Mouse (Mus musculus): ENCODE results near the gene Ank3. TPM values are rescaled to one million over a fixed set of nuclear protein-coding genes. Genes with fewer than 3 reads are reported as not detected.
"Not testable (repeated sequence)": the region's sequence is repeated elsewhere in the genome, so short reads cannot be mapped to it uniquely, and the experiment has no call there.

The Ank3 gene
- polyA plus RNA-seq, 2 experiments from 2014 or later = 0.05 to 1.3 TPM

DNA sequence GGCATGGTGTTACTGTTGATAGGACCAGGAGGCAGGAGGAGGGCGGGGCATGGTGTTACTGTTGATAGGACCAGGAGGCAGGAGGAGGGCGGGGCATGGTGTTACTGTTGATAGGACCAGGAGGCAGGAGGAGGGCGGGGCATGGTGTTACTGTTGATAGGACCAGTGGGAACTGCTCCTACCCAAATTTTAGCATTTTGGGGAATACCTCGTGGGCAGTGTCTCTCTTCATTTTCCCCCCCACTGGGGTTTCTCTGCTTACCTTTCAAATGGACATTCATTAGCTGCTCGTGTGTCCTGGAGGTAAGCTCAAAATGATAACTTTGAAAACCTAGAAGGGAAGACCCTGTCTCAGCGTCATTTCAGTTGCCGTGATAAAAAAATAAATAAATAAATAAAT is 512.2 kb downstream of the Ank3 start:
- not testable (repeated sequence) for ATAC-seq

DNA sequence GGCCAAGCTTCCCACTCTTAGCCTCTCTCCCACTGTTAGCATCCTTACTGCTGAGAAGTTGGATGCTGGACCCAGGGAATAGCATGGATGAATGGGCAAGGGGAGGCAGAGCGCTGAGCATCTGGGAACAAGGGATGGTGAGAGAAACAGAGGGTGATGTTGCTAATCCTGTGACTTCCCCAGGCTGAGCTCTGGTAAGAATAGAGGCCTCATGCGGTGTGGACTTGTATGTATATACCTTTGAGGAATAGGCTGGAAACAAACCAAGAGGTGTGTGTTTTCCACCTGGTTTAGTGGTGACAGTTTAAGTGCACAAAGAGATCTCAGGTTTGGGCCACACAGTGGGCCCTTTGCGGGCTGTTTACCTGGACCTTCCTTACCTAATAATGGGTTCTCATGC is 517.0 kb downstream of the Ank3 start:
- no peak for ATAC-seq

DNA sequence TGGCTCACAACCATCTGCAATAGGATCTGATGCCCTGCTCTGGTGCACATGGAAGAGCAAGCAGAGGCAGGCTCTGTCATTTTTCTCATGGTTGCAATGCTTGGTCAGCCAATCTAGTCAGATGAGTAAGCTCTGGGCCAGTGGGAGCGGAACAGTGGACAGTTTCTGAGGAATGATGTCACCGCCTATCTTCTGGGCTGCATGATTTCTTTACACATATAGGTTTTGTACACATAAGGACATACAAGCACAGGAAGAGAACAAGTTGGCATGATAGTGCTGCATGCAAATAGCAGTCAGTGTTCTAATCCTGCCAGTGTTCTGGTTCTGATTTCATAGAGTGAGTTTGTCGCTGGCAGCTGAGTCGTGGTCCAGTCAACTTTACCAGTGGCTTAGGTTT is 517.6 kb downstream of the Ank3 start:
- no peak for ATAC-seq

DNA sequence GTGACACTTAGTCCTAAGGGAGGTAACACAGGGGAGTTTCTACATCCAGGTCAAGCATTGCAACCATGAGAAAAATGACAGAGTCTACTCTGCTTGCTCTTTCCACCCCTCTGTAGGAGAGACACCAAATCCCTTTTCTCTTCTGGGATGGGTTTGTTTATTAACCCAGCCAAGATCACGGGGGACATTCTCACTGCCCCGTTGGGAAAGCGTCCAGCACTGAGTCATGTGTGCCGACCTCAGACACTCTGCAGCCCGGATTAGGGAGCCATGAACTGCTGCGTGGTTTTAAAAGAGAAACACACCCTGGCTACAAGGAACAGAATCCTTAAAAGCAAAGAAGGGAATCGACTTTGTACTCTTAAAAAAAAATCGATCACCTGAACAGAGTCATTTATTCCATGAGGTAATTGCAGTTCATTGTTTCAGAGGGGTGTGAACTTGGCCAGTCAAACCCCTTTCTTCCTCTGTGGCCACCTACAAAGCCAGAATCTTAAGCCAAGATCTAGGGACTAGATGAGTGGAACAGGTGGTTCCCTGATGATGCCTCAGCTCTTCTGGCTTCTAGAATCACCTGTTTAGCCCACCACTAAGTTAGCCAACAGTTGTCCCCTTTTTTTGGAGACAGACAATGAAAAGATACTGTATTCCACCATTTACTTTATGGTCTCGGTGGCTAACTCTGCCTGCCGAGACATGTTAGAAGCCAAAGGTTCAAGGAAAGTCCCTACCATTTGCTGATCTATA is 518.3 kb downstream of the Ank3 start:
- ATAC-seq = no peak

DNA sequence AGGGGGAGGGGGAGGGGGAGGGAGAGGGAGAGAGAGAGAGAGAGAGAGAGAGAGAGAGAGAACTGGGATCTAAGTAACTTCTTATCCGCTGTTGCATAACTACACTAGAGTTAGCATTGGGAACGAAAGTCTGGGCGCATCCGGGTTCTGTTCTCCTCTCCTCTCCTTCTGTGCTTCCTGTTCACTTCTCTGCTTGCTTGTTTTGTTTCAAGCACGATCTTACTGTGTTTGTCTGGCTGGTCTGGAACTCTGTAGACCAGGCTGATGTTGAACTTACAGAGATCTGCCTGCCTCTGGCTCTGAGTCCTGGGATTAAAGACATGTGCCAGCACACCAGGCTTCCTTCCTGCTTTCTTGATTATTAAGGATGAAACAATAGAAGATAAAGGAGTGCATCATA is 519.1 kb downstream of the Ank3 start:
- ATAC-seq = no peak

DNA sequence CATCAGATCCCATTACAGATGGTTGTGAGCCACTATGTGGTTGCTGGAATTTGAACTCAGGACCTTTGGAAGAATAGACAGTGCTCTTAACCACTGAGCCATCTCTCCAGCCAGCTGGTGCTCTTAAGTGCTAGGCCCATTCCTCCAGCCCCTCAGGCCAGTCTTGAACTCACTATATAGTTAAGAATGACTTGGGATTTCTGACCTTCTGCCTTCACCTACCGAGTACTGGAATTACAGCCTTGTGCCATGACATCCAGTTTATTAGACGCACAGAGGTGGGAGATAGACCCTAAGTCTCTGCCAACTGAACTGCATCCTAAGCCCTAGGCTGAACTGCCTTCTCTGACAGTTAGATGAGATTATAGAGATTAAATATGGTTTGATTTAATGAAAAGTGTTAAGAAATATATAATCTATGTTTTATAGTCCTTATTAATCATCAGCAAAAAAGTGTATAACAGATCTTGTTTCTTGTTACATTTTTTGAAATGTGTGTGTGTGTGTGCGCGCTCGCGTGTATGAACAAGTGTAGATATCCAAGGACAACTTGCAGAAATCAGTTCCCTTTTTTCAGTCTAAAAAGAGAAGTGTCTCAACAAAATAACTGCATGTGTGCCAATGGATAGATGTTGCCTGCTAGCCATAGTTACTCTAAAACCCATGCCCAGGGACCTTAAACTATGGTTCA is 520.0 kb downstream of the Ank3 start:
- no peak for ATAC-seq

DNA sequence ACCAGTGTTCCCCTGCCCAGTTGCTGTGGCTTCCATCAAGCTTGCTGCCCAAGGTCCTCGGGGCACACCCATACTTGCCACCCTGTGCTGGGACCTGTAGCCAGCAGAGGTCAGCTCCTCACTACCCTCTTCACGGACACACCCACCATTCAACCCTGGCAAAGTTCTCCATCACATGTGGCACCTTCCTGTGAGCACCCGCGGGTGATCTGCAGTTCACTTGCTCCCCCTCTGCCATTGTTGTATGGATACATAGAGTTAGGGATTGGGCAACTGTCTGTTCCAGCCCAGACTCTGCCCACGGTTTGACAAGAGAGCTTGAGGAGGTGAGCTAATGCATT is 520.5 kb downstream of the Ank3 start:
- ATAC-seq = no peak

DNA sequence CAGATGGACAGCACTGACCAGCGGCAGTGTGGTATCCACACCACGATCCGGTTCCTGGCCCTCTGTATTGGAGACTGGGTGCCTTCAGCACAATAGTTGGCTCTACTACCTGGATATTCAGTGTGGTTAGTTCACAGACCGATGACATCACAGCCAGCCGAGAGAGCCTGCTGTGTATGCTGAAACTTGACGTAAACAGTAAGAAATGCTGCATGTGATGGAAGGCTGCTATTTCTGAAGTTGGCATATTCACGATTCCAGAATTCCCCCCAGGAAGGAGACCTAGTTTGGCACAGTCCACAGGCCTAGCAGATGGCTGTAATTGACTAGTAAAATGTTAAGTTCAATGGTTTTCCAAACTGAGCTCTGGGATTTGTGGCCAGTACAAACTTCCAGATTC is 521.2 kb downstream of the Ank3 start:
- ATAC-seq = no peak

DNA sequence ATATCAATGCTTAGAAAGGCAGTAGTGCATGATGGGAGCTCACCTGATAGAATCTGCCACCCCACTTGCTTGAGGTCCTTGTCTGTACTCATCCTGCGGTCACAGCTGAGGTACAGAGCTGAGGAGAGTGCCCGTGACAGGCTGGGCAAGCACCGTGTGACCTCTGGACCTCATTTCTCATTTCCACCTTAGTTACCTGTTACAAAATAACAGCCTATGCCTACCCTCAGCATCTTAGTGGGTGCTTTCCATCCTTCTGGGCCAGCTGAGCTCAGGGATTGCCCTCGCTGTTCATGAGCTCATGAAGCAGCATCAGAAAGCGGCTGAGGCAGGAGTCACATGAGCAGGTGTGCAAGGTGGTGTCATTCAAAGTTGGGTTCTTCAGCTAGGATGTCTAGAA is 523.5 kb downstream of the Ank3 start:
- ATAC-seq = no peak

DNA sequence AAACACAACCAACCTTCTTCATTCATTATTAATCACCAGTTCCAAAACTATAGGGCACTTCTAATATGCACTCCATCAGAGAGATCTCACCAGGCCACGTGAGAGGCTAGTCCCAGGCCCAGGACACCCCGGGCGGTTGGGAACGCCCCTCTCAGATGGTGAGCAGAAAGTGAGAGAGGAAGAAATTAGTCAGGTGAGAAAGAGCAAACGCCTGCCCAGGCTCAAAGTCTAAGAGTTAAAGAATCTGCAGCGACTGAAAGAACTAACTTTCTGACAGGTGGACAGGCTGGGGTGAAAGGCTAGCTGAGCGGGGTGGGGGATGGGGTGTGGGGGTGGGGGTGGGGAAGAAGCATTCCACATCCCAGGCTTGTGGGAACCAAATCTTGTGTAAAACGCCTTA is 525.2 kb downstream of the Ank3 start:
- no peak for ATAC-seq

DNA sequence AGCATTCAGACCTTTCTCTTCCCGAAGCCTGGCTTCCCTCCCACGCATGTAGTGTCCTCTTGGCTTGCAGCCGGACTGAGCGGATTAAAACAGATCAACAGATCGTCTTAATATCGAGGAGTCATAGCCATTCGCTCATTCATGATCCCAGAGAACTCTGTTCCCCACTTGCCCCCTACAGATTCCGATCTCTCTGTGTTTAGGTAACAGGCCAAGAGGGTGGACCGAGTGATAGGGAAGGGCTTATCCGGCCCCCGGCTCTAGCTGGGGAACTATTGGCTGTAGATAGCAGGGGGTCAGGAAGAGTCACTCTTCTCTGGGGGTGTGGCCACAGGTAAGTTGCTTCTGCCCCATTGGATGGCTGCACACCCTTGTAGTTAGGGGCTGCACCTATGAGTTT is 525.7 kb downstream of the Ank3 start:
- no peak for ATAC-seq

DNA sequence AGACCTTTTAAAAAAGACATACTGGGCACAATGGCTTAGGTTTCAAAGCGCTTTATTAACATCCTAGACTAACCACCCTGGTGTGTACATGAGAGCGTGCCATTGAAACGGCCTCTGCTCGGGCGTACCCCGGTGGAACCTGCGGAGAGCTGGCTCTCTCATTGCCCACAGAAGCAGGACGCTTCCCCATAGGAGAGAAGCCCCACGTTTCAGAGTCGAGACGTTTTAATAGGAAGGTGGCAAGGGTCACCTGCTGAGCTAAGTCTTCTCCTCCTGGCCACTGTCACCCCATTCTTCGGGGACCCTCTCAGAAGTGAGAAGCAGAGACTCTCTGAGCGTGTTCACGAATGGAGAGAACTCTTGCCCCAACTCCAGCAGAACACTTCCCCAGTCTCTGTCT is 526.3 kb downstream of the Ank3 start:
- ATAC-seq = no peak

DNA sequence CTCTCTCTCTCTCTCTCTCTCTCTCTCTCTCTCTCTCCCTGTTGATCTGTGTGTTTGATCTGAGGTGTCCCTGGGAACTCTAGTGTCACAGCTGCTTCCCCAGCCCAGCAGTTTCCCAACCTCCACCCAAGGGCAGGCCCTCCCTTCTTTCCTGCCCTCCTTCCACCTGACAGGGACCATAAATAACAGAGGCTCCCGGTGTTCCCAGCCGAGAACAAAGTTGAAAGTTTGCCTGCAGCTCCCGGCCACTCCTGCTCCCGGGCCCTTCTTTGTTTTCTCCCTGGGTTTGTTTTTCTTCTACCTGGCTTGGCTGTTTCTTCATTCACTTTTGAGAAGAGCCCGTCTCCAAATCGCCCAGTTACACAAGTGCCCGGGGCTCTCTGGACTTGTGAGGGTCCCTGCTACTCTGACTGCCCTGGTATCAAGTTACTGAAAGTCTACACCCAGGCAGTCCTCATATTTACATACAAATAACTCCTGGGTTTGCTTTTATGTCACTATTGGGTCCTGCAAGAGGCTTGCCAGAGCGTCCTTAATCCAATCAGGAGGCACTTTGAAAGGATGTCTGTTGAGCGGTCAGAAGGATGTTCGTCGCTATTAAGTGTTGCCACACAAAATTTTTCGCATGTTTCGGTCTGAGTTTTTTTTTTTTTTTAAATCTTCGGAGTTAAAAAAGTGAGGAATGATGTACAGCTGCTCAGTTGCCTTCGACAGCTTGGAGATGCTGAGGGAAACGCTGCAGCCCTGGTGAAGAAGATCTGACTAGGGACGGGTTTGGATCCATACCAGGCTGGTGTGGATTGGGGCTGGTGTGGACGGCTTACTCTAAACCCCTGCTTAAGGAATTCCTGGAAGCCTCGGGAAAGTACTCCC is 526.9 kb downstream of the Ank3 start:
- no peak for ATAC-seq

DNA sequence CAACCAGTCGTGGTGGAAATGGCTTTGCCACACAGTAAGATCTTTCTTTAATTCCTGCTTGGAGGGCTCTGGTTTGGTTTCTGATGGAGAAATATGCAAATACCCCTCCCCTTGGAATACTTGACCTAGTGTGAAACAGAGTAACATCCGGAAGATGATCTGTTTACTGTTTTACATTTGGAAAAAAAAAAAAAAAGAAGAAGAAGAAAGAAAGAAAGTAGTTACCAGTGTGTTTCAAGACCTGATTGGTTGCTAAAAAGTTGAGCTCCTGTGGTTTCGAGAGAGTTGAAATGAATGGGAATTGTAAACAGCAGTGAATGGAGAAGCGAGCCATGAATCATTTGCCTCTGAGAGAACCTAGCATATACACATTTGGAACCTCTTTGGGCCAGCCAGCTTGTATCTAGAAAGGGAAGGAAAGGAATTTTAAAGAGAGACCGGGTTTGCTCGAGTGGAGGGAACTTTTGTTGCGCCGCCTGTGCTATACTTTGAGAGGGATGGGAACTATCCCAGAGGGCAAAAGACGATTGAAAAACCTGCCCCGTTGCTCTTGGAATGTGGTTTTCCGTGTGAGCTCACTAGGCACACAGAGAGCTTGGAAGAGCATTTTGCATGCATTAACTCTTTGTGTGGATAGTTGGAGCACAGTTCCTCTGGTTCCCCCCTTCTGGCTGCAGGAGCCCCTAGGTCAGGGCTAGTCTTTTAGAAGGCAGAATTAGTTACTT is 527.7 kb downstream of the Ank3 start:
- ATAC-seq = no peak

DNA sequence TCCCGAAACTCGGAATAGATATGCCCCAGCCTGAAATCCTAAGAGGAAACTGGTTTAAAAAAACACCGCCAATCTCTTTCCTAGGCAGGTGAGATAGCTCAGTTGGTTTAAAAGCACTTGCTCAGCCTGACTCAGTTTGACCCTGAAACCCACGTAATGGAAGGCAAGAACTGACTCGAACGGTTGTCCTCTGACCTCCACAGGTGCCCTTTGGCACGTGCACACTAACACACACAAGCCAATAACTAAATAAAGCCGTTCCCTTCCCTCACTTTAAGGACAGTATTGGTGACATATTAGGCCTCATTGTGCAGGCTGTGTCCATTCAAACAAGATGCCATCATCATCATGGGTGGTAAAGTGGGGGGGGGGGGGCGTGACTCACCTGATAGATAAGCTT is 528.4 kb downstream of the Ank3 start:
- no peak for ATAC-seq

DNA sequence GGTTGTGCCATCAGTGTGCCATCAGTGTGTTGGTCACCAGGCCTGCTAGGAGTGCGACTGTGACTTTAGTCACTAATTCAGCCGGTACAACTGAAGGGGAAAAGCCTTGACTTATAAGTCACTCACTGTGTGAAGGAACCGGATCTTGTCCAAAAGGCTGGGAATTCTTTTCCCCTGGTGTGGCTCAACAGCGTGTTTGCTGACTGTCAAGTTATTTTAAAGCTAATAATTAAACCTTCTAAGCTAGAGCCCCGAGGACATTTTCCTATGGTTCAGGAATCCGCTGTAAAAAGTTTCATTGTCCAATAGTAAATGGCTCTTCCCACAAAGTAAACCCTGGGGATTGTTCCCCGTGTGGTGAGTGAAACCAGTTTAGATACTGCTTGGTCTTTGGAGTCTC is 529.8 kb downstream of the Ank3 start:
- no peak for ATAC-seq

DNA sequence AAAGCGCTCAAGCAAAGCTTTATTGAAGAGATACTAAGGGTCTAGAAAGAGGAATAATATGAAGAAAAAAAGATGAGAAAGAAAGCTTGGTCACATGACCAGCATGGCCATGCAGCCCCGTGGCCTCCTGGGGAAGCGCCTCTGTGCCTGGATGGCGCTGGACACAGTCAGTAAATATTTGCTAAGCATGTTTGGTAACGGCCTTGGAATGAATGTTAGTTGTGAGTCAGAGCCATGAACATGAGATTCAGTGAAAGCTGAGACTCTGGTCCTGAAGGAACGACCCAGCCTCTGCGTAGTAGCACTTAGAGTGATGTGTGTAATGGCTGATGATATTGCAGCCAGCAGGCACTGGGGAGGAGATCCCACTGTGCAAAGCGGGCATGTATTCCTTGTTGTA is 531.9 kb downstream of the Ank3 start:
- ATAC-seq = no peak

DNA sequence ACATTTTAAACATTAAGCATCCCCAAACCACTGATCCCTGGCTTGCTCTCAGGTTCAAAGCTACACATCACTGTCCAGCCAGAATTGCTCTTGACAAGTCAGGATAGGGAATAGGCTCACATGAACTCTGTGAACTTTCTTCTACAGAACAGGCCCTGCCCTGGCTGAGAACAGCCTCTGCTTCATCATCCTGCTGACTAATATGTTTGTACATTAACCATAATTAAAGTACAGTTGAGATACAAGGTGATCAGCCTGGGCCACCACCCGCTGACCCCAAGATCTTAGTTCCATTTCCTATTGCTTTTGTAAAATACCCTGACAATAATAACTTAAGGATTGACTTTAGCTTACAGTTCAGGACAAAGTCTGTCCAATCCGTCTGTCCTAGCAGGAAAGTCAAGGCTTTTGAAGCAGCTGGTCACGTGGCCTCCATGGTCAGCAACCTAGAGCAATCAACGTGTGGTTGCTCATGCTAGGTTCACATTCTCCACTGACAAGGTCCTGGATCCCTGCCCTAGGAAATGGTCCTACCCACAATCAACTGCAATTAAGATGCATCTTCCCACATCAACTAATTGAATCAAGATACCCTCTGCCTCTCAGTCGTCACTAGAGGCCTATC is 538.0 kb downstream of the Ank3 start:
- ATAC-seq = no peak

DNA sequence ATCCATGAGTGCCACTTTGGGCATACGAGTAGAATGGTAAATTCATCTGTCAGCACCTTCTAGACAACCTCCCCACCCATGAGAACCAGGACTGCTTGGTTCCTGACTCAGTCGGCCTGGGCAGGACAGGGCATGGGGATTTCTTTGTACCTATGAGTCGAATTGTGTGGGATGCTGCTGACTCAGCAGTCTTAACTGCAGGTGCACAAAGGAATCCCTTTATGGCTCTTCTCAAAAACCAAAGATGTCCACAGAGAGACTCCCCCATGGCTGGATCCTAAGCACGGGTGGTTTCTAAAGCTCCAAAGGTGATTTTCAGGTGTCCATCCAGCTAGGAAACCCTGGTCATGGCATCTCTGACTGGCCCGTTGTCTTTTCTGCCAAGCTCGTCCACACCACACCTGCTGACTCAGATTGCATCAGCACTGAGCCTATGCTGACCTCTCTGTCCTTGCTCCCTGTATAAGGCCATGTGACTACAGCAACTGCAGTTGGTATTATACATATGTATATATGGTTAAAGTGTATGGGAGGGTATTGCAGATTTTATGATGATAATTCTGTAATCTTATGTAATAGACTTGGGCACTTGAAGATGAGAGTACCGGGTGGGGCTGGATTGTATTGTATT is 538.8 kb downstream of the Ank3 start:
- ATAC-seq = no peak

DNA sequence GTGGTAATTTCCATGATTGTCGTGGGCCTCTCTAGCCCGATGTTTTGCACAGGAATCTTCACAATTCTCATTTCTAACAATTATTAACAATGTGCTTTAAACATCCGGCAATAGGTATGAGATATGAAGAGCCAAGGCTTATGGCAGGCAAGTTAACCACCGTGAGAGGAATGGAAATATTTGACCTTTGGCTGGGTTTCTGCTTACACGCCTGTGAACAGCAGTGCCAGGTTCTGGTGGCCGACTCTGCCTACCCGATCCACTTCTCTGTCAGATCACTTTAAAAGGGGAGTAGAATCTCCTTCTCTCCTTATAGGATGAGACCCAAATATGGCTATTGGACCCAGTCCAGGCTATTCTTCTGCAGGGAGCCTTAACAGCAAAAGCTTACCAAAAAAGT is 540.6 kb downstream of the Ank3 start:
- ATAC-seq = no peak

DNA sequence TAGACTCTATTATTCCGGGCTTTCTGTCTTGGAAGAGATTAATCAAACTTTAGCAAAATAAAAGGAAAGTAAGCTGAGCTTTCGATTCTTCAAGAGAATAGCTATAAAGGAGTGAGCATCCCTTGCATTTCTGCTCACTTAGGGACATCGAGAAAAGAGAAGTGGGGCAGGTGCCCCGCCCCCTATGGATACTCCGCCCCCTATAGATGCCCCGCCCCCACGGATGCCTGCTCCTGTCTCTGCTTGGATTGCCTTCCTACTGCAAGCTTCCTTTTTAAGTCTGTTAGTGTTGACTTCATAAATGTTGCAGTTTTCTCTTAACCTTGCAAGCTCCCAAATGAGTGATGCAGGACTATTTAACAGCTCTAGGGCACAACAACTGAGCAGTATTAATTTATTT is 541.4 kb downstream of the Ank3 start:
- ATAC-seq = no peak

DNA sequence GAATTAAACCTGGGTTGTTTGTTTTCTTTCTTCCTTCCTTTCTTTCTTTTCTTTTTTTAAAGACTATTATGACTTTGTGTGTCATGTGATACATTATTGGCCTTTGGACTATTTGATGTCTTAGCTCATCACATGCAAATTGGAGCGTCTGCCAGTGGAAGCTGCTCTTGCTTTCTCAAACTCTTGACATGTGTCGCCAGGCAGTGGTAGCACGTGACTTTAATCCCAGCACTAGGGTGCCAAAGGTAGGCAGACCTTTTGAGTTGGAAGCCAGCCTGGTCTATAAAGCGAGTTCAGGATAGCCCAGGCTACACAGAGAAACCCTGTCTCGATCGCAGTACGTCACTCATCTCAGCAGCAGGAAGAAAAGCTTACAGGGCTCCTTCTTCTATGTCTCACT is 542.4 kb downstream of the Ank3 start:
- no peak for ATAC-seq

Data from activated CD4-positive, CD25-positive, alpha-beta regulatory T cell, adult 4 months (primary cell).